Mouse (Mus musculus) kidney, postnatal 10 days (tissue): ENCODE data around the gene Nup160.
A peak's percentile ranks its signal among the peaks of the same experiment; 100 is the strongest.

Source experiments
- DNase-seq: peaks from one replicate; pipeline ENCODE4 v3.0.0; 2021; ENCODE audit warnings: mixed read lengths

Nup160 gene

GRCm38 (mm10) chr2:90677007-90677406 lies at the start of gene Nup160:
Nup160 (plus strand) TSS chr2:90677215.
- no peak for DNase-seq

- DNase-seq: no peak
Measured at GRCm38 (mm10) chr2:90628261-90628660, 48.8 kb upstream of the Nup160 start.

GRCm38 (mm10) chr2:90629552-90629951 lies 47.5 kb upstream of the Nup160 start:
- no peak for DNase-seq

GRCm38 (mm10) chr2:90631938-90632733 lies 44.9 kb upstream of the Nup160 start:
- no peak for DNase-seq

GRCm38 (mm10) chr2:90634671-90635070 lies 42.3 kb upstream of the Nup160 start:
- DNase-seq: no peak

GRCm38 (mm10) chr2:90635085-90635723 lies 41.8 kb upstream of the Nup160 start:
- DNase-seq: peak; percentile 18

GRCm38 (mm10) chr2:90636853-90637252 lies 40.2 kb upstream of the Nup160 start:
- DNase-seq: no peak

GRCm38 (mm10) chr2:90638986-90639746 lies 37.8 kb upstream of the Nup160 start:
- no peak for DNase-seq

- DNase-seq: peak; percentile 62
Measured at GRCm38 (mm10) chr2:90639747-90640699, 37.0 kb upstream of the Nup160 start.

GRCm38 (mm10) chr2:90641007-90641709 lies 35.9 kb upstream of the Nup160 start:
- no peak for DNase-seq

GRCm38 (mm10) chr2:90641710-90642039 lies 35.3 kb upstream of the Nup160 start:
- DNase-seq: no peak

GRCm38 (mm10) chr2:90647084-90647483 lies 29.9 kb upstream of the Nup160 start:
- no peak for DNase-seq

- no peak for DNase-seq
Measured at GRCm38 (mm10) chr2:90649405-90649804, 27.6 kb upstream of the Nup160 start.

GRCm38 (mm10) chr2:90649965-90650364 lies 27.1 kb upstream of the Nup160 start:
- no peak for DNase-seq

- no peak for DNase-seq
Measured at GRCm38 (mm10) chr2:90652101-90652500, 24.9 kb upstream of the Nup160 start.

GRCm38 (mm10) chr2:90652993-90653392 lies 24.0 kb upstream of the Nup160 start:
- DNase-seq: no peak

GRCm38 (mm10) chr2:90655449-90655848 lies 21.6 kb upstream of the Nup160 start:
- DNase-seq: no peak

GRCm38 (mm10) chr2:90658613-90659012 lies 18.4 kb upstream of the Nup160 start:
- no peak for DNase-seq

GRCm38 (mm10) chr2:90659016-90659415 lies 18.0 kb upstream of the Nup160 start:
- DNase-seq: no peak

GRCm38 (mm10) chr2:90659639-90660038 lies 17.4 kb upstream of the Nup160 start:
- no peak for DNase-seq

GRCm38 (mm10) chr2:90660947-90661346 lies 16.1 kb upstream of the Nup160 start:
- no peak for DNase-seq

GRCm38 (mm10) chr2:90661426-90661825 lies 15.6 kb upstream of the Nup160 start:
- DNase-seq: no peak
